Mouse (Mus musculus): ENCODE results near the gene Ccdc120. TPM values are rescaled to one million over a fixed set of nuclear protein-coding genes. Genes with fewer than 3 reads are reported as not detected.

The Ccdc120 gene
- polyA plus RNA-seq, 1 experiment from 2014 or later: 20.2 TPM

- 57% methylated on average over 5 of the region's 5 CpGs for WGBS
- H3K27me3 ChIP-seq: no peaks in the 10 kb centered on the region
- H3K4me1 ChIP-seq: 0 out of 2 replicates have a peak, but pooled peaks cover 5% of the 10 kb centered on the region
- no peak overlapping the region for H3K4me3 ChIP-seq (replicated peaks)
- no peak for ATAC-seq (replicated peaks; ENCODE audit: low FRiP score)
- no peak overlapping the region for H3K27ac ChIP-seq
- no peak overlapping the region for H3K4me2 ChIP-seq
- H3K9me3 ChIP-seq (replicated peaks): no peaks in the 10 kb centered on the region
- H3K36me3 ChIP-seq: no peaks in the 10 kb centered on the region
- H3K9ac ChIP-seq: no peak overlapping the region
Observed at GRCm38 (mm10) chrX:7743470-7743869, 7.2 kb downstream of the Ccdc120 start.

- 73% methylated on average over 5 of the region's 5 CpGs for WGBS
- no peak for ATAC-seq (replicated peaks; ENCODE audit: low FRiP score)
- peak overlapping the region; percentile 77 for H3K27ac ChIP-seq
Observed at GRCm38 (mm10) chrX:7741103-7741502, 9.6 kb downstream of the Ccdc120 start.

GRCm38 (mm10) chrX:7740082-7740819, 10.5 kb downstream of the Ccdc120 start:
- Histone ChIP-seq H3K4me1 (0 out of 2 replicates have a peak, but pooled peaks cover 5% of the 10 kb centered on the region), H3K4me3 (replicated peaks) (no peak overlapping the region), H3K9me3 (replicated peaks) (no peaks in the 10 kb centered on the region), H3K9ac (no peak overlapping the region), H3K27me3 (no peaks in the 10 kb centered on the region), H3K36me3 (0 out of 2 replicates have a peak, but pooled peaks cover 5% of the 10 kb centered on the region), H3K4me2 (peak overlapping the region; percentile 36), H3K27ac (peak overlapping the region; percentile 77)
- WGBS: 46% methylated on average over 10 of the region's 10 CpGs
- ATAC-seq (replicated peaks; ENCODE audit: low FRiP score): peak; percentile 67

More at GRCm38 (mm10) chrX:7741103-7741502, 9.6 kb downstream of the Ccdc120 start:
- Histone ChIP-seq H3K36me3 (0 out of 2 replicates have a peak, but pooled peaks cover 5% of the 10 kb centered on the region), H3K4me2 (peak overlapping the region; percentile 21; the same call in 1 of the 2 replicates), H3K9me3 (replicated peaks) (no peaks in the 10 kb centered on the region), H3K4me1 (0 out of 2 replicates have a peak, but pooled peaks cover 5% of the 10 kb centered on the region), H3K9ac (no peak overlapping the region), H3K4me3 (replicated peaks) (peak overlapping the region; percentile 6; the same call in 1 of the 2 replicates), H3K27me3 (no peaks in the 10 kb centered on the region)

- H3K27me3 ChIP-seq: no peaks in the 10 kb centered on the region
- ATAC-seq (replicated peaks; ENCODE audit: low FRiP score): peak; percentile 55
- H3K4me2 ChIP-seq: peak overlapping the region; percentile 36
- H3K4me3 ChIP-seq (replicated peaks): no peak overlapping the region
- H3K27ac ChIP-seq: peak overlapping the region; percentile 77
- H3K4me1 ChIP-seq: 0 out of 2 replicates have a peak, but pooled peaks cover 5% of the 10 kb centered on the region
- 63% methylated on average over 14 of the region's 14 CpGs for WGBS
- no peak overlapping the region for H3K9ac ChIP-seq
- H3K36me3 ChIP-seq: 0 out of 2 replicates have a peak, but pooled peaks cover 5% of the 10 kb centered on the region
- no peaks in the 10 kb centered on the region for H3K9me3 ChIP-seq (replicated peaks)
Observed at GRCm38 (mm10) chrX:7739336-7740081, 11.2 kb downstream of the Ccdc120 start.

- H3K36me3 ChIP-seq: 0 out of 2 replicates have a peak, but pooled peaks cover 5% of the 10 kb centered on the region
- H3K4me2 ChIP-seq: no peak overlapping the region
- WGBS: 29% methylated on average over 26 of the region's 26 CpGs
- H3K9ac ChIP-seq: no peak overlapping the region
- 0 out of 2 replicates have a peak, but pooled peaks have one; percentile 26 for ATAC-seq (replicated peaks; ENCODE audit: low FRiP score)
- H3K27me3 ChIP-seq: no peaks in the 10 kb centered on the region
- H3K9me3 ChIP-seq (replicated peaks): no peaks in the 10 kb centered on the region
- no peak overlapping the region for H3K4me3 ChIP-seq (replicated peaks)
- no peak overlapping the region for H3K27ac ChIP-seq
- 0 out of 2 replicates have a peak, but pooled peaks cover 7% of the 10 kb centered on the region for H3K4me1 ChIP-seq
Observed at GRCm38 (mm10) chrX:7733571-7734156, 17.0 kb downstream of the Ccdc120 start.

GRCm38 (mm10) chrX:7728922-7729265, 21.8 kb downstream of the Ccdc120 start:
- ATAC-seq (replicated peaks; ENCODE audit: low FRiP score): peak; percentile 34
- Histone ChIP-seq H3K4me2 (peak overlapping the region; percentile 58), H3K27ac (no peak overlapping the region), H3K4me3 (replicated peaks) (peak overlapping the region; percentile 56), H3K9ac (peak overlapping the region; percentile 54), H3K27me3 (no peaks in the 10 kb centered on the region), H3K36me3 (peaks cover 23% of the 10 kb centered on the region), H3K4me1 (0 out of 2 replicates have a peak, but pooled peaks cover 7% of the 10 kb centered on the region), H3K9me3 (replicated peaks) (no peaks in the 10 kb centered on the region)
- WGBS: 26% methylated on average over 4 of the region's 4 CpGs

GRCm38 (mm10) chrX:7728215-7728921, 22.3 kb downstream of the Ccdc120 start, which contains the start of gene Praf2:
Gene Praf2, plus strand, starts transcription at chrX:7728439.
- peak; percentile 95 for ATAC-seq (replicated peaks; ENCODE audit: low FRiP score)
- H3K27me3 ChIP-seq: no peaks in the 10 kb centered on the region
- no peaks in the 10 kb centered on the region for H3K9me3 ChIP-seq (replicated peaks)
- peak within 1 kb of the TSS; percentile 56 for H3K4me3 ChIP-seq (replicated peaks)
- peak within 1 kb of the TSS; percentile 58 for H3K4me2 ChIP-seq
- H3K36me3 ChIP-seq: peaks cover 23% of the 10 kb centered on the region
- peak within 1 kb of the TSS; percentile 72 for H3K27ac ChIP-seq
- 0 out of 2 replicates have a peak, but pooled peaks cover 7% of the 10 kb centered on the region for H3K4me1 ChIP-seq
- peak within 1 kb of the TSS; percentile 54 for H3K9ac ChIP-seq
- WGBS: 21% methylated on average over 42 of the region's 42 CpGs

- peaks cover 23% of the 10 kb centered on the region for H3K36me3 ChIP-seq
- H3K4me1 ChIP-seq: peaks cover 13% of the 10 kb centered on the region; the same call in 1 of the 2 replicates
- H3K4me2 ChIP-seq: no peak overlapping the region
- H3K27ac ChIP-seq: no peak overlapping the region
- H3K9me3 ChIP-seq (replicated peaks): no peaks in the 10 kb centered on the region
- WGBS: 92% methylated on average over 13 of the region's 13 CpGs
- H3K27me3 ChIP-seq: no peaks in the 10 kb centered on the region
- no peak overlapping the region for H3K4me3 ChIP-seq (replicated peaks)
- no peak overlapping the region for H3K9ac ChIP-seq
- ATAC-seq (replicated peaks; ENCODE audit: low FRiP score): no peak
Observed at GRCm38 (mm10) chrX:7727176-7727575, 23.5 kb downstream of the Ccdc120 start.

GRCm38 (mm10) chrX:7725841-7726240, 24.9 kb downstream of the Ccdc120 start:
- Histone ChIP-seq H3K27me3 (no peaks in the 10 kb centered on the region), H3K4me1 (peaks cover 13% of the 10 kb centered on the region; the same call in 1 of the 2 replicates), H3K4me3 (replicated peaks) (no peak overlapping the region), H3K27ac (no peak overlapping the region), H3K4me2 (no peak overlapping the region), H3K9me3 (replicated peaks) (no peaks in the 10 kb centered on the region), H3K36me3 (peaks cover 23% of the 10 kb centered on the region), H3K9ac (no peak overlapping the region)
- ATAC-seq (replicated peaks; ENCODE audit: low FRiP score): no peak
- WGBS: 89% methylated on average over 12 of the region's 12 CpGs

GRCm38 (mm10) chrX:7724135-7724534, 26.6 kb downstream of the Ccdc120 start:
- Histone ChIP-seq H3K27me3 (no peaks in the 10 kb centered on the region), H3K9me3 (replicated peaks) (no peaks in the 10 kb centered on the region), H3K9ac (no peak overlapping the region), H3K4me2 (no peak overlapping the region), H3K27ac (no peak overlapping the region), H3K4me1 (peaks cover 9% of the 10 kb centered on the region; the same call in 1 of the 2 replicates), H3K4me3 (replicated peaks) (no peak overlapping the region), H3K36me3 (peaks cover 23% of the 10 kb centered on the region)
- no peak for ATAC-seq (replicated peaks; ENCODE audit: low FRiP score)
- WGBS: 81% methylated on average over 7 of the region's 7 CpGs

GRCm38 (mm10) chrX:7722691-7723090, 28.0 kb downstream of the Ccdc120 start:
- WGBS: 21% methylated on average over 4 of the region's 4 CpGs

More at GRCm38 (mm10) chrX:7722691-7723090, 28.0 kb downstream of the Ccdc120 start:
- peaks cover 6% of the 10 kb centered on the region; the same call in 1 of the 2 replicates for H3K4me1 ChIP-seq
- no peaks in the 10 kb centered on the region for H3K27me3 ChIP-seq
- no peak for ATAC-seq (replicated peaks; ENCODE audit: low FRiP score)
- peak overlapping the region; percentile 65 for H3K4me2 ChIP-seq
- peak overlapping the region; percentile 62 for H3K4me3 ChIP-seq (replicated peaks)
- peak overlapping the region; percentile 52 for H3K9ac ChIP-seq
- no peaks in the 10 kb centered on the region for H3K9me3 ChIP-seq (replicated peaks)
- H3K27ac ChIP-seq: no peak overlapping the region
- H3K36me3 ChIP-seq: peaks cover 23% of the 10 kb centered on the region
